In genomic region chr1:118922189-118922588, GRCm38 (mm10) we compare ENCODE assay signal across 21 mouse cellular contexts.
DNase-seq lines count a peak whose midpoint lies in the region; ATAC-seq lines count a peak whose summit lies in the region.
"Had no signal": no experiment of that assay in that cellular context is flagged by ENCODE, and none has a peak within 500 bp of the region (broad histone marks: within the 10 kb centered on the region; RNA-seq: fewer than 3 reads in every experiment).

No protein-coding gene starts in this region.

- peaks cover 6% of the 10 kb centered on the region; the same call in 1 of the 2 replicates for H3K36me3 ChIP-seq in forebrain, embryonic 12.5 days (replicated peaks)
- H3K36me3 ChIP-seq in forebrain, embryonic 11.5 days (ENCODE audit: control insufficient read depth, insufficient read depth, low read length): no peaks in the 10 kb centered on the region
- H3K36me3 ChIP-seq: hindbrain, embryonic 12.5 days had no signal

- no peaks in the 10 kb centered on the region for H3K9me3 ChIP-seq in forebrain, embryonic 12.5 days
- no peaks in the 10 kb centered on the region for H3K9me3 ChIP-seq in forebrain, embryonic 11.5 days (ENCODE audit: control insufficient read depth, low read length)
- H3K9me3 ChIP-seq: embryonic facial prominence, embryonic 15.5 days; hindbrain, embryonic 12.5 days had no signal

- H3K4me2 ChIP-seq in forebrain, embryonic 12.5 days: no peak overlapping the region
- H3K4me2 ChIP-seq in forebrain, embryonic 11.5 days (ENCODE audit: low read depth, low read length, severe bottlenecking): no peak overlapping the region
- H3K4me2 ChIP-seq: embryonic facial prominence, embryonic 15.5 days; forebrain, embryonic 13.5 days; hindbrain, embryonic 12.5 days had no signal

- no peak overlapping the region for H3K4me3 ChIP-seq in forebrain, embryonic 12.5 days (replicated peaks)
- no peak overlapping the region for H3K4me3 ChIP-seq in forebrain, embryonic 11.5 days (ENCODE audit: low read depth, low read length)
- H3K4me3 ChIP-seq: embryonic facial prominence, embryonic 15.5 days; erythroblast, embryonic 14.5 days; forebrain, embryonic 13.5 days; gastrocnemius, adult 2 months; hindbrain, embryonic 12.5 days had no signal

- H3K27me3 ChIP-seq in forebrain, embryonic 12.5 days: peaks cover 19% of the 10 kb centered on the region
- H3K27me3 ChIP-seq in forebrain, embryonic 11.5 days (ENCODE audit: control insufficient read depth, insufficient read depth, low read length): no peaks in the 10 kb centered on the region
- H3K27me3 ChIP-seq: embryonic facial prominence, embryonic 15.5 days; forebrain, embryonic 13.5 days had no signal

- ATAC-seq in forebrain, embryonic 12.5 days (ENCODE audit: low FRiP score): no peak
- ATAC-seq in forebrain, embryonic 11.5 days (replicated peaks; ENCODE audit: low FRiP score): no peak
- ATAC-seq: forebrain, embryonic 13.5 days; hindbrain, embryonic 16.5 days; inflammation-experienced regulatory T-cells, adult 6 months; intestine, postnatal 0 days had no signal

- no peak overlapping the region for H3K9ac ChIP-seq in forebrain, embryonic 12.5 days
- no peak overlapping the region for H3K9ac ChIP-seq in forebrain, embryonic 11.5 days (ENCODE audit: low read length)
- H3K9ac ChIP-seq: embryonic facial prominence, embryonic 15.5 days; forebrain, embryonic 13.5 days; hindbrain, embryonic 12.5 days had no signal

- WGBS in forebrain, embryonic 12.5 days: 72% methylated on average over 6 of the region's 6 CpGs
- WGBS in forebrain, embryonic 11.5 days: 83% methylated on average over 6 of the region's 6 CpGs

- H3K4me1 ChIP-seq in forebrain, embryonic 12.5 days: peaks cover 30% of the 10 kb centered on the region
- H3K4me1 ChIP-seq in forebrain, embryonic 11.5 days (replicated peaks; ENCODE audit: control insufficient read depth, insufficient read depth, low read length): peaks cover 3% of the 10 kb centered on the region; the same call in 1 of the 2 replicates

- peak overlapping the region; percentile 32; the same call in 1 of the 2 replicates for H3K27ac ChIP-seq in forebrain, embryonic 12.5 days
- H3K27ac ChIP-seq in forebrain, embryonic 11.5 days (ENCODE audit: low read depth, low read length): no peak overlapping the region
- H3K27ac ChIP-seq: embryonic facial prominence, embryonic 15.5 days; forebrain, embryonic 13.5 days; gastrocnemius, adult 2 months; hindbrain, embryonic 12.5 days; kidney, postnatal 0 days had no signal

- peak; percentile 53 to 64 for DNase-seq in cerebellum, postnatal 14 days
- DNase-seq in cerebellum, adult 9-10 months: no peak
- no peak for DNase-seq in forebrain, embryonic 11.5 days (ENCODE audit: low spot score)
- peak; percentile 13 for DNase-seq in kidney, adult 9 months
- no peak for DNase-seq in kidney, adult 18-20 months
- DNase-seq in urinary bladder, postnatal 14 days (ENCODE audit: low spot score): no peak
- DNase-seq: adrenal gland, adult 2 months; adrenal gland, postnatal 25 days; gastrocnemius, adult 2 months; gastrocnemius, postnatal 25 days; heart, postnatal 10 days; heart, postnatal 4 days had no signal

Comparison
In these comparisons a context has a peak if more than half of its experiments do, and no peak if none do; other contexts are left out.
1. DNase-seq: peak in cerebellum, postnatal 14 days (2 of 2) and kidney, adult 9 months (single experiment); none in cerebellum, adult 9-10 months (single experiment), forebrain, embryonic 11.5 days (single experiment), kidney, adult 18-20 months (single experiment) and urinary bladder, postnatal 14 days (single experiment).